Mouse (Mus musculus) erythroblast, adult 5-6 weeks (primary cell): ENCODE measurements around the gene Olfr698. TPM values are rescaled to one million over a fixed set of nuclear protein-coding genes. Genes with fewer than 3 reads are reported as not detected.
"Not testable (repeated sequence)": the region's sequence is repeated elsewhere in the genome, so short reads cannot be mapped to it uniquely, and the experiment has no call there.

ENCODE experiments used
- ATAC-seq: replicated peaks from 2 replicates; pipeline ENCODE4 v1.8.0; 2016; ENCODE audit warnings: moderate number of reproducible peaks, mild to moderate bottlenecking, moderate TSS enrichment, inconsistent platforms; ENCODE audit not compliant: poor library complexity, low FRiP score, severe bottlenecking
- total RNA-seq, 2 experiments: library from RNA; stranded (forward) in 1 of 2; stranded (reverse) in 1 of 2; fragments of 150-400 nt in 1 of 2; fragments of 200-764, 138-1000 nt in 1 of 2; gene quantifications; 2 replicates each; pipeline versions ENCODE4 v1.2.3 to v1.2.4; 2015 to 2017; ENCODE audit warnings: low replicate concordance in 2 of 2

The Olfr698 gene
- total RNA-seq (2015; ENCODE audit: low replicate concordance) (not detected in 2 replicates), total RNA-seq (2017; ENCODE audit: low replicate concordance) (not detected in 2 replicates)

DNA sequence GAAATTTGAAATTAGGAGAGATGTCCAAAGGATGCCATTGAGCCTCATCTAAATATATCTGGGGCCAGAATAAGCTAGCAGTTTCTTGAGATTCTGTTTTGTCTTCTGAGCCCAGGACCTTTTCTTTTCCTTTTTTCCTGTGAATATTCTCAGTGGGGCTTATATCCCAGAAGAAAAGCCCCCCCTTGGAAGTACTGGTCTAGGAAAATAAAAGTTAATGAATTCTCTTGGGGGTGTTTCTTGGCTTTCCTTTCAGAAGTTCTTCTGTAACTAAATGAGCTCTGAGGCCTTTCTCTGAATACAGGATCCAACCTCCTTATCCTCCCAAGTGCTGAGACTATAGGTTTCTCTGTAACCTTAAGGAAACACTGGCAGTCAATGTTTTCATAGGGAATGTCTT, at the start of gene Olfr698:
Gene Olfr698 (minus strand): TSS at position 101 of the 400 bp plus-strand sequence.
- ATAC-seq, result no peak

DNA sequence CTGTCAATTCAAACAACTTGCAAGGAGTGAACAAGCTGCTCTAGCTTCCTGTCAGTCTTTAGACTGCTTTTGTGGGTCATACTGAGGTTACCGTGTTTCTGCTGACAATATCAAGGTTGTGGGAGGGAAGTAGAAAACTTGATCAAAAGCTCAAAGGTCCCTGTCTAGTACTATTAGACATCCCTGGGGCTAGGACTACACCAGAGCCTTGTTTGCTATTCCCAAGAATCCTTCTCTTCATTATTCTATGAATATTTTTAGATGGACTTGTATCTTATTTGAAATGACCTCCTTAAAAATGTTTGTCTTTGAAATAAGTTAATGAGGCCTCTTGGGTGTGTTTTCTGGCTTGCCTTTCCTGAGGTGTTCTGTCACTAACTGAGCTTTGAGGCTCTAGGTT, 37.9 kb upstream of the Olfr698 start, which contains the start of gene Olfr699:
Gene Olfr699 (minus strand): TSS at position 101 of the 400 bp plus-strand sequence.
- no peak for ATAC-seq

DNA sequence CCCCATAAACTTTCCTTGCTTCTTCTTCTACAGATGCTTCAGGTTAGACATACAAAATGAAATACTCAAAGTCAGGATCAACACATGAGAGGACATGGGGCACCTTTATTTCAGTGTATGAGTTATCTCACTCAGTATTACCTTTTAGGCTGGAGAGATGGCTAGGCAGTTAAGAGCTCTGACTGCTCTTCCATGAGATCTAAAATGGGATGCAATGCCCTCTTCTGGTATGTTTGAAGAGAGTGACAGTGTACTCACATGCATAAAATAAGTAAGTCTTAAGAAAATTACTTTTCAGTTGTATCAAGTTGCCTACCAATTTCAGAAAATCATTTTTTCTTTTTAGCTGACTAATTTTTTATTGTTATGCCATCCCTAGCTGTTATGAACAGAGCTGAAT, 33.1 kb upstream of the Olfr698 start:
- no peak for ATAC-seq

DNA sequence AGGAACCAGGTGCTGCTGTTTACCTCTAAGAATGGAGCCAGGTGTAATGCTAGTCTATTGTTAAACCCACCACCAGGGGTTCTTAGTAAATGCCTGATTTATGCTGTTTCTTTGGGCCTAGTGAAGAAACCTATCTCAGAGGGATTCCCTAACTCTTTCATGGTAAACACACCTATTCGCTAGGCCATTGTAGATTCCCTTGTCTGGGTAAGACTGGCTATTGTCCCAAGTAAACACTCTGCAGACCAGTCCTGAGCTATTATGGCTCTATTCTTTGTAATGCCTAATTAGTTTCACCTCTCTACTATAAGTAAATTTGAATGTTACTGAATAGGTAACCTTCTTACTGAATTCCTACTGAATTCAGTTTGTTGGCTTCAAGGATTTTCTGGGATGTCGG, 5.8 kb upstream of the Olfr698 start:
- ATAC-seq, result not testable (repeated sequence)

DNA sequence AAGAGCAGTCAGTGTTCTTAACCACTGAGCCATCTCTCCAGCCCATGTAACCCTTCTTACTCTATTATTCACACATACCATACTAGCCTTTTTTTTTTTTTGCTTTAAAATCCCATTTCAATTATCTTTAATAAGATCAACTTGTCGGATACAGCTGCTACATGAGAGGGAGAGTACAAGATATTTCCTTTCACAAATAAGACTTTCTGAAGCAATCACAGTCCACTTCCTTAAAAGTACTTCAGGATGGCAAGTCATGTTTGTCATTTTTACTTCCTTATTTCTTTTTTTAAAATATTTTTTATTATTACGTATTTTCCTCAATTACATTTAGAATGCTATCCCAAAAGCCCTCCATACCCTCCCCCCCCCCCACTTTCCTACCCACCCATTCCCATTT, 3.6 kb upstream of the Olfr698 start:
- ATAC-seq, result no peak

DNA sequence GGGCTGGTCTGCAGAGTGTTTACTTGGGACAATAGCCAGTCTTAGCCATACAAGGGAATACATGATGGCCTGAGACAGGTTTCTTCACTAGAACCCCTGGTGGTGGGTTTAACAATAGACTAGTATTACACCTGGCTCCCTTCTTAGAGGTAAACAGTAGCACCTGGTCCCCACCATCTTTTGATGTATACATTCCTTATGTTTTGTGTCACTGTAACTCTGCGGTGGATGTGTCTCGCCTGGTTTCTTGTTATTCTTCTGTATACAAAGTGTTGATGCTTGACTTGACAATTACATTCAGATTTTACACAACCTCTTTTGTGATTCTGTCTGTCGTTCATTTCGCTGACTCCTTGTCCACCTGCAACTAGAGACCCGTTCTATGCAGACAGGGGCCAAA, 9.4 kb downstream of the Olfr698 start:
- ATAC-seq, result no peak

DNA sequence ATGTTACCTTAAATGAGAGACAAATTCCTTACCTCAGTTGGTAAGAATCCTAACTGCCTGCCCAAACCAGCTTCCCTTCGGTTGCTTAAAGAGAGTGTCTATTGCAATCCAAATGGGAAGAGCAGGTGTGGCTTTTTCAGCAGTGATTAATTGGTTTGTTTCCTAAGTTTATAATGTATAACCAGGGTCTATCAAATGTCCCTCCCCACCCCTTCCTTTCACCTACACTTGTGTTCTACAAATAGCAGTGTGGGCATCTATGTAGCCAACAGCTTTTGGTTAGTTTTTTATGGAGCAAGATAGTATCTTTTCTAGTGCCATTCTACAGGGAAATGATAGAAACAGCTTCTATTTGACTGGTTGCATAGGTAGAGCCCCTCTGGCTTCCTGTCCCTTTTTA, 12.9 kb downstream of the Olfr698 start, which contains the start of gene Olfr697:
Gene Olfr697 (minus strand): TSS at position 101 of the 400 bp plus-strand sequence.
- no peak for ATAC-seq

DNA sequence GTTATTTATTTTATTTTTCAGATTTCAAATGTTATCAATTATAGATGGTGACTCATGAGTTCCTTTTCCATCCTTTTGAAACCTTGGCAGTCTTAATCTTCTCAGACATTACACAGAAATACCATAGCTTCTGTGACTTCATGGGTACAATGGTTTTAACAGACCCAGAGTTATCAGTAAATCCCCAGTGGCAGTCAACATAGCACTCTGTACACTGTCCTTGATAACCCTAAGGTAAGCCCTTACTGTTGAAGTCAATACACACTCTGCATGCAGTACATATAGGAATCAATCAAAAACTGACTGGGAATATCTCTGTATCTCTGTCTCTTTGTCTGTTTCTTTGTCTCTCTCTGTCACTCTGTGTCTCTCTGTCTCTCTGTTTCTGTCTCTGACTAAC, 18.2 kb downstream of the Olfr698 start:
- no peak for ATAC-seq

DNA sequence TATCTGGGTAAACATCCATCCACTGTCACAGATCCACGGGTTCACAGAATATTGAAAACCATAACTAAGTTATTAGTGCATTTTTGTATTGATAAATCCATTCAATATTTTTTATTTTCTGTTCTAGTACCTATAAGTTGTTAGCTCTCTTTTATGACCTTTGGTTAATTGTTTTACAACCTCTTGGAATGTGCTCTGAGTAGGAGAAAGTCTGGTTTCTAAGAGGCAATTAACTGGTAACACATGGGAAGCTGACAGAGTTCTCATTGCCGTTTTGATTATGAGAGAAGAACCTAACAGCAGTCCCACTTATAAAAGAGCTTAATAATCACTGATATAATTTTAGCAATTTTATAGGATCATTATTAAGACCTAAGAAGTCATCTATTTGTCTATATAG, 21.5 kb downstream of the Olfr698 start:
- no peak for ATAC-seq

DNA sequence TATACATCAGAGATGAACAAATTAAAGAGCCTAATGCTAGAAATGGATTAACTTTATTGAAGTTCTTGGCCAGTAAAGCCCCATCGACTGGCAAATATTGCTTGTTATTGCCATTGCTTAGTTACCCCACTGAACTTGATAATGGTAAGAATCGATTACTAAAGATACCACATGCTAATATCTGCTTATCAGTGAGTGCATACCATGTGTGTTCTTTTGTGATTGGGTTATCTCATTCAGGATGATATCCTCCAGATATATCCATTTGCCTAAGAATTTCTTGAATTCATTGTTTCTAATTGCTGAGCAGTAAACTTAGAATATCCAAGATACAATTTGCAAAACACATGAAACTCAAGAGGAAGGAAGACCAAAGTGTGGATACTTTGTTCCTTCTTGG, 29.5 kb downstream of the Olfr698 start:
- not testable (repeated sequence) for ATAC-seq

DNA sequence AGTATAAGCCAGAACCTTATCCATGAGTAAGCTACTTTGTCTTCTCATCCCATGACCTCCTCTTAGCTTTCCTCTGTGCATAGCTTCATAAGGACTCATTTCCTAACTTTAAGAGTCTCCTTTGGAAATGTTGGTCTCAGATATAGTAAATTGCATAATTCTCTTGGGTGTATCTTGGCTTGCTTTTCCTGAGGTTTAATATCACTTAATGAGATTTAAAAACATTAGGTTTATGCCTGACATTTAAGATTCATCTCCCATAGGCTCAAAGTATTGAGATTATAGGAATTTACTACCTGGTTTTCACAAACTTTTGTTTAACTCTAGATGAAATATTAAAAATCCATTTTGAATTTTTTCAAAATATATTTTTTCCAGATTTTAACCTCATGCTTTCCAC, 38.9 kb downstream of the Olfr698 start, which contains the start of gene Olfr695:
Gene Olfr695 (minus strand): TSS at position 101 of the 400 bp plus-strand sequence.
- ATAC-seq, result no peak

DNA sequence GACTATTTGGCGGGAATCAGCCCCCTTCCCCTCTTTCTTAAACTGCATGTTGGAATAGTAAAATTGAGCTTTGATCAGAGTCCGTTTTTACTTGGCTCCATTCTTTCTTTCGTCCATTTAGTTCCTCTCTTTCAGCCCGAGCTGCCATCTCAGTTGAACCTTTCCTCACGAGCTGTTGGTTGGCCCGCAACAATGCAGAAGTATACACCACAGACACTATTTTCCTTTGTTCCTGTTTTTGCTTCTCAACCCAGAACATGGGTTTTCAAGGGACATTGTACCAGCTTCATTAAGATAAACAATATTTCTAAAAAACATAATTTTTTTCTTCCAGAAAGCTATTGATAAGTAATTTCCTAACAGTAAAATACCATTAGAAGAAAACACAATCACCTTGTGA, 43.7 kb downstream of the Olfr698 start:
- ATAC-seq, result no peak

DNA sequence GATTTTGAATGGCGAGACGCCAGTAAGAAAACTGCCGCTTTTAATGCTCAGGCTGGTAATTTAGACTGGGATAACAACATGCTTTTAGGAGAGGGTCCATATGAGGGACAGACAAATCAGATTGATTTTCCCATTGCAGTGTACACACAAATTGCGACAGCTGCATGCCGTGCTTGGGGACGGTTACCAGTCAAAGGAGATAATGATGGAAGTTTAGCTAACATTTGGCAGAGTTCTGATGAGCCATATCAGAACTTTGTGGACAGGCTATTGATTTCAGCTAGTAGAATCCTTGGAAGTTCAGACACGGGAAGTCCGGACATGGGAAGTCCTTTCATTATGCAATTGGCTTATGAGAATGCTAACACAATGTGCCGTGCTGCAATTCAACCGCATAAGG, 47.5 kb downstream of the Olfr698 start:
- ATAC-seq, result not testable (repeated sequence)

Other genes with a start within 250 kb of the Olfr698 start
- gene Olfr693, start 74.8 kb downstream of the Olfr698 start, total RNA-seq (2015; ENCODE audit: low replicate concordance), result not detected in 2 replicates
- gene Olfr693, start 74.8 kb downstream of the Olfr698 start, total RNA-seq (2017; ENCODE audit: low replicate concordance), result 0.14 TPM in 1 of 2 replicates, not detected in the other
- gene Olfr694, start 63.6 kb downstream of the Olfr698 start, total RNA-seq (2015; ENCODE audit: low replicate concordance), result not detected in 2 replicates
- gene Olfr694, start 63.6 kb downstream of the Olfr698 start, total RNA-seq (2017; ENCODE audit: low replicate concordance), result not detected in 2 replicates
- gene Olfr695, start 39.0 kb downstream of the Olfr698 start, total RNA-seq (2015; ENCODE audit: low replicate concordance), result not detected in 2 replicates
- not detected in 2 replicates for gene Olfr695, start 39.0 kb downstream of the Olfr698 start, total RNA-seq (2017; ENCODE audit: low replicate concordance)
- gene Olfr697, start 13.0 kb downstream of the Olfr698 start, total RNA-seq (2015; ENCODE audit: low replicate concordance), result not detected in 2 replicates
- not detected in 2 replicates for gene Olfr697, start 13.0 kb downstream of the Olfr698 start, total RNA-seq (2017; ENCODE audit: low replicate concordance)
- not detected in 2 replicates for gene Olfr699, start 37.8 kb upstream of the Olfr698 start, total RNA-seq (2015; ENCODE audit: low replicate concordance)
- gene Olfr699, start 37.8 kb upstream of the Olfr698 start, total RNA-seq (2017; ENCODE audit: low replicate concordance), result not detected in 2 replicates
- not detected in 2 replicates for gene Olfr700, start 53.4 kb upstream of the Olfr698 start, total RNA-seq (2015; ENCODE audit: low replicate concordance)
- gene Olfr700, start 53.4 kb upstream of the Olfr698 start, total RNA-seq (2017; ENCODE audit: low replicate concordance), result not detected in 2 replicates
- gene Olfr701, start 58.7 kb upstream of the Olfr698 start, total RNA-seq (2015; ENCODE audit: low replicate concordance), result not detected in 2 replicates
- 0.28 TPM in 1 of 2 replicates, not detected in the other for gene Olfr701, start 58.7 kb upstream of the Olfr698 start, total RNA-seq (2017; ENCODE audit: low replicate concordance)
- gene Olfr702, start 78.5 kb upstream of the Olfr698 start, total RNA-seq (2015; ENCODE audit: low replicate concordance), result not detected in 2 replicates
- not detected in 2 replicates for gene Olfr702, start 78.5 kb upstream of the Olfr698 start, total RNA-seq (2017; ENCODE audit: low replicate concordance)
- gene Olfr703, start 88.0 kb upstream of the Olfr698 start, total RNA-seq (2015; ENCODE audit: low replicate concordance), result not detected in 2 replicates
- not detected in 2 replicates for gene Olfr703, start 88.0 kb upstream of the Olfr698 start, total RNA-seq (2017; ENCODE audit: low replicate concordance)
- not detected in 2 replicates for gene Olfr704, start 107.8 kb upstream of the Olfr698 start, total RNA-seq (2015; ENCODE audit: low replicate concordance)
- not detected in 2 replicates for gene Olfr704, start 107.8 kb upstream of the Olfr698 start, total RNA-seq (2017; ENCODE audit: low replicate concordance)
- gene Olfr705, start 121.5 kb upstream of the Olfr698 start, total RNA-seq (2015; ENCODE audit: low replicate concordance), result not detected in 2 replicates
- gene Olfr705, start 121.5 kb upstream of the Olfr698 start, total RNA-seq (2017; ENCODE audit: low replicate concordance), result not detected in 2 replicates
- not detected in 2 replicates for gene Olfr706, start 132.8 kb upstream of the Olfr698 start, total RNA-seq (2015; ENCODE audit: low replicate concordance)
- 0.14 TPM in 1 of 2 replicates, not detected in the other for gene Olfr706, start 132.8 kb upstream of the Olfr698 start, total RNA-seq (2017; ENCODE audit: low replicate concordance)
- gene Olfr707, start 145.8 kb upstream of the Olfr698 start, total RNA-seq (2015; ENCODE audit: low replicate concordance), result not detected in 2 replicates
- gene Olfr707, start 145.8 kb upstream of the Olfr698 start, total RNA-seq (2017; ENCODE audit: low replicate concordance), result not detected in 2 replicates
- not detected in 2 replicates for gene Olfr1532-ps1, start 152.6 kb upstream of the Olfr698 start, total RNA-seq (2015; ENCODE audit: low replicate concordance)
- not detected in 2 replicates for gene Olfr1532-ps1, start 152.6 kb upstream of the Olfr698 start, total RNA-seq (2017; ENCODE audit: low replicate concordance)
- not detected in 2 replicates for gene Olfr709-ps1, start 176.8 kb upstream of the Olfr698 start, total RNA-seq (2015; ENCODE audit: low replicate concordance)
- not detected in 2 replicates for gene Olfr709-ps1, start 176.8 kb upstream of the Olfr698 start, total RNA-seq (2017; ENCODE audit: low replicate concordance)
- gene Olfr710, start 192.9 kb upstream of the Olfr698 start, total RNA-seq (2015; ENCODE audit: low replicate concordance), result not detected in 2 replicates
- not detected in 2 replicates for gene Olfr710, start 192.9 kb upstream of the Olfr698 start, total RNA-seq (2017; ENCODE audit: low replicate concordance)
- not detected in 2 replicates for gene Olfr6, start 208.5 kb upstream of the Olfr698 start, total RNA-seq (2015; ENCODE audit: low replicate concordance)
- not detected in 2 replicates for gene Olfr6, start 208.5 kb upstream of the Olfr698 start, total RNA-seq (2017; ENCODE audit: low replicate concordance)
- gene Olfr711, start 220.1 kb upstream of the Olfr698 start, total RNA-seq (2015; ENCODE audit: low replicate concordance), result not detected in 2 replicates
- not detected in 2 replicates for gene Olfr711, start 220.1 kb upstream of the Olfr698 start, total RNA-seq (2017; ENCODE audit: low replicate concordance)